15 mouse cellular contexts compared by ENCODE assay signal in genomic region chr11:113184095-113184494, GRCm38 (mm10).
DNase-seq lines count a peak whose midpoint lies in the region; ATAC-seq and TF ChIP-seq lines count a peak whose summit lies in the region.
"Had no signal": no experiment of that assay in that cellular context is flagged by ENCODE, and none has a peak within 500 bp of the region (broad histone marks: within the 10 kb centered on the region; RNA-seq: fewer than 3 reads in every experiment).

No protein-coding gene starts in this region.

- H3K79me2 ChIP-seq in CH12.LX (replicated peaks; ENCODE audit: control insufficient read depth, extremely low read depth, insufficient read depth, poor library complexity, severe bottlenecking) = no peaks in the 10 kb centered on the region

- no peaks in the 10 kb centered on the region for H3K9me3 ChIP-seq in heart, embryonic 11.5 days (replicated peaks; ENCODE audit: control insufficient read depth, low read length)
- peaks cover 7% of the 10 kb centered on the region for H3K9me3 ChIP-seq in CH12.LX (replicated peaks; ENCODE audit: low read length)
- no peaks in the 10 kb centered on the region for H3K9me3 ChIP-seq in forebrain, embryonic 12.5 days
- no peaks in the 10 kb centered on the region for H3K9me3 ChIP-seq in limb, embryonic 12.5 days

- TF ChIP-seq EP300 in CH12.LX (IDR thresholded peaks at IDR 0.05; ENCODE audit: low read length) = no peak

- TF ChIP-seq POLR2A in CH12.LX (IDR thresholded peaks at IDR 0.05; ENCODE audit: low read depth, low read length) = no peak

- no peak for ATAC-seq in heart, embryonic 11.5 days (replicated peaks; ENCODE audit: insufficient number of reproducible peaks, low FRiP score, low TSS enrichment)
- ATAC-seq in forebrain, embryonic 12.5 days (ENCODE audit: low FRiP score) = no peak
- ATAC-seq in limb, embryonic 12.5 days (ENCODE audit: insufficient number of reproducible peaks, insufficient read depth, low FRiP score, low TSS enrichment, low read depth) = no peak

- TF ChIP-seq RAD21 in CH12.LX (IDR thresholded peaks at IDR 0.05; ENCODE audit: low read depth, low read length) = no peak

- no peak; a peak in 1 of 4 replicates for TF ChIP-seq CTCF in CH12.LX (conservative IDR thresholded peaks at IDR 0.05 in 1 of 2, IDR thresholded peaks at IDR 0.05 in 1 of 2; ENCODE audit: low read depth in 2 of 2, low read length in 2 of 2)

- DNase-seq in heart, postnatal 4 days = no peak
- DNase-seq in CH12.LX (ENCODE audit: extremely low read depth) = peak; percentile 82
- no peak for DNase-seq in left cerebral cortex, adult 11 months (ENCODE audit: low spot score)
- no peak for DNase-seq in adrenal gland, postnatal 14 days
- DNase-seq in left cerebral cortex, adult 9 months (ENCODE audit: low spot score in 2 of 2) = no peak
- DNase-seq: adrenal gland, postnatal 25 days; B cell, adult 2 months; kidney, adult 11 months; lung, adult 2 months; right cerebral cortex, postnatal 4 days had no signal

- no peaks in the 10 kb centered on the region for H3K36me3 ChIP-seq in heart, embryonic 11.5 days (ENCODE audit: control insufficient read depth, insufficient read depth, low read length)
- H3K36me3 ChIP-seq in CH12.LX (replicated peaks in 1 of 2; ENCODE audit: control insufficient read depth in 1 of 2, insufficient read depth in 1 of 2, low read length in 1 of 2) = no peaks in the 10 kb centered on the region
- H3K36me3 ChIP-seq in forebrain, embryonic 12.5 days (replicated peaks) = no peaks in the 10 kb centered on the region
- H3K36me3 ChIP-seq in limb, embryonic 12.5 days = no peaks in the 10 kb centered on the region

- H3K27ac ChIP-seq in heart, embryonic 11.5 days (ENCODE audit: low read depth, low read length) = peak overlapping the region; percentile 54; the same call in 1 of the 2 replicates
- H3K27ac ChIP-seq in CH12.LX (ENCODE audit: insufficient read depth, low read depth) = no peak overlapping the region
- H3K27ac ChIP-seq in forebrain, embryonic 12.5 days = peak overlapping the region; percentile 57
- peak overlapping the region; percentile 82 for H3K27ac ChIP-seq in limb, embryonic 12.5 days
- H3K27ac ChIP-seq: left cerebral cortex, adult 2 months; stomach, postnatal 0 days had no signal

- 30% methylated on average over 9 of the region's 9 CpGs for WGBS in heart, embryonic 11.5 days (ENCODE audit: insufficient replicate concordance)
- under 1% methylated on average over 9 of the region's 9 CpGs for WGBS in forebrain, embryonic 12.5 days
- 30% methylated on average over 9 of the region's 9 CpGs for WGBS in limb, embryonic 12.5 days

- no peak overlapping the region for H3K9ac ChIP-seq in heart, embryonic 11.5 days (ENCODE audit: low read depth, low read length)
- H3K9ac ChIP-seq in CH12.LX (ENCODE audit: insufficient read depth, low read depth) = no peak overlapping the region
- H3K9ac ChIP-seq in forebrain, embryonic 12.5 days = no peak overlapping the region; the same call in 1 of the 2 replicates
- no peak overlapping the region for H3K9ac ChIP-seq in limb, embryonic 12.5 days (replicated peaks)

- in situ Hi-C loops in CH12.LX (cut with MboI; ENCODE audit: low pct_ligation_motif_present, low pct_unique_long_range_greater_than_20kb, low sequenced_read_pairs) = loop anchor here (25.0 kb wide), 1 partner anchor 628 kb away; no protein-coding TSS in a partner anchor

- H3K4me3 ChIP-seq in heart, embryonic 11.5 days (ENCODE audit: low read depth, low read length) = no peak overlapping the region
- peak overlapping the region in 1 of 3 experiments; percentile 19 for H3K4me3 ChIP-seq in CH12.LX (replicated peaks in 1 of 3; ENCODE audit: low read depth in 2 of 3, low read length in 2 of 3, poor library complexity in 1 of 3)
- H3K4me3 ChIP-seq in forebrain, embryonic 12.5 days (replicated peaks) = no peak overlapping the region
- H3K4me3 ChIP-seq in limb, embryonic 12.5 days (replicated peaks) = no peak overlapping the region
- H3K4me3 ChIP-seq: left cerebral cortex, adult 2 months had no signal

- dilution Hi-C loops in CH12.LX (cut with MboI; ENCODE audit: extremely low pct_ligation_motif_present, extremely low pct_unique_long_range_greater_than_20kb, low sequenced_read_pairs) = no loop called here

- peaks cover 12% of the 10 kb centered on the region for H3K4me1 ChIP-seq in heart, embryonic 11.5 days (ENCODE audit: control insufficient read depth, insufficient read depth, low read length)
- H3K4me1 ChIP-seq in CH12.LX (ENCODE audit: control insufficient read depth in 1 of 2, insufficient read depth in 2 of 2) = peaks cover 25 to 58% of the 10 kb centered on the region in 2 experiments
- H3K4me1 ChIP-seq in forebrain, embryonic 12.5 days = peaks cover 83% of the 10 kb centered on the region
- peaks cover 90% of the 10 kb centered on the region for H3K4me1 ChIP-seq in limb, embryonic 12.5 days (replicated peaks)

- no peaks in the 10 kb centered on the region for H3K27me3 ChIP-seq in heart, embryonic 11.5 days (ENCODE audit: control insufficient read depth, insufficient read depth, low read length)
- H3K27me3 ChIP-seq in CH12.LX (replicated peaks) = no peaks in the 10 kb centered on the region
- no peaks in the 10 kb centered on the region; the same call in 1 of the 2 replicates for H3K27me3 ChIP-seq in forebrain, embryonic 12.5 days
- H3K27me3 ChIP-seq in limb, embryonic 12.5 days = no peaks in the 10 kb centered on the region

- H3K4me2 ChIP-seq in heart, embryonic 11.5 days = no peak overlapping the region
- H3K4me2 ChIP-seq in CH12.LX (ENCODE audit: insufficient read depth, low read depth, poor library complexity, severe bottlenecking) = peak overlapping the region; percentile 30; the same call in 1 of the 2 replicates
- H3K4me2 ChIP-seq in forebrain, embryonic 12.5 days = peak overlapping the region; percentile 11; the same call in 1 of the 2 replicates
- H3K4me2 ChIP-seq in limb, embryonic 12.5 days = peak overlapping the region; percentile 4; the same call in 1 of the 2 replicates

TF ChIP-seq in CH12.LX, 34 proteins besides CTCF, POLR2A, EP300 and RAD21:
- TF ChIP-seq MAFK (IDR thresholded peaks at IDR 0.05; ENCODE audit: insufficient replicate concordance, low read length) = no peak
- no peak for TF ChIP-seq ELF1 (IDR thresholded peaks at IDR 0.05; ENCODE audit: low read depth, low read length)
- 0 out of 2 replicates have a peak, but pooled peaks have one; percentile 15 for TF ChIP-seq IRF4 (IDR thresholded peaks at IDR 0.05; ENCODE audit: low read depth, low read length)
- TF ChIP-seq ETS1 (conservative IDR thresholded peaks at IDR 0.05; ENCODE audit: low read depth, low read length) = peak; percentile 26; the same call in 1 of the 2 replicates
- no peak for TF ChIP-seq USF2 (conservative IDR thresholded peaks at IDR 0.05; ENCODE audit: low read depth, low read length)
- TF ChIP-seq SMC3 (IDR thresholded peaks at IDR 0.05; ENCODE audit: low read depth, low read length) = no peak
- 0 out of 2 replicates have a peak, but pooled peaks have one; percentile 39 for TF ChIP-seq CHD2 (IDR thresholded peaks at IDR 0.05; ENCODE audit: low read length)
- TF ChIP-seq ZC3H11A (IDR thresholded peaks at IDR 0.05; ENCODE audit: low read depth, low read length) = no peak
- peak; percentile 23; the same call in 1 of the 2 replicates for TF ChIP-seq HCFC1 (IDR thresholded peaks at IDR 0.05; ENCODE audit: low read depth, low read length)
- no peak for TF ChIP-seq POLR2AphosphoS2 (IDR thresholded peaks at IDR 0.05; ENCODE audit: low read depth, low read length)
- TF ChIP-seq JUN (IDR thresholded peaks at IDR 0.05; ENCODE audit: insufficient read depth, low read depth, low read length) = no peak
- peak; percentile 47; the same call in 1 of the 2 replicates for TF ChIP-seq MEF2A (IDR thresholded peaks at IDR 0.05; ENCODE audit: borderline replicate concordance, low read depth, low read length)
- no peak for TF ChIP-seq MXI1 (IDR thresholded peaks at IDR 0.05; ENCODE audit: low read depth, low read length)
- TF ChIP-seq MAZ (IDR thresholded peaks at IDR 0.05; ENCODE audit: low read depth, low read length) = peak; percentile 80
- TF ChIP-seq MAX (IDR thresholded peaks at IDR 0.05; ENCODE audit: low read length) = no peak
